Comparison of ENCODE assay signal across 11 mouse cellular contexts in the genomic region with DNA sequence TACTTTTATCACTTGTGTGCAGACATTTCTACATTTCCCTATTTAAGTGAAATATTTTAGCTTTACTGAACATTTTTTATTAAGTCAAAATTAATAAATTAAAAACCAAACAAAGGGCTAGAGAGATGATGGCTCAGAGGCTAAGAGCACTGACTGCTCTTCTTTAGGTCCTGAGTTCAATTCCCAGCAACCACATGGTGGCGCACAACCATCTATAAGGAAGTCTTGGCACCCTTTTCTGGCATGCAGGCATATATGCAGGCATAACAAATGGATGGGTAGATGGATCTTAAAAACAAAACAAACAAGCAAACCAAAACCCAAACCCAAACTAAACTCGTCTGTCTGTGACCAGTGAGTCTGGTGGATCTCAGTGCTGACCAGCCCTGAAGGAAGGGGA. TPM values are rescaled to one million over a fixed set of nuclear protein-coding genes. Genes with fewer than 3 reads are reported as not detected.
DNase-seq lines count a peak whose midpoint lies in the region; ATAC-seq and TF ChIP-seq lines count a peak whose summit lies in the region.
"Had no signal": no experiment of that assay in that cellular context is flagged by ENCODE, and none has a peak within 500 bp of the region (broad histone marks: within the 10 kb centered on the region; RNA-seq: fewer than 3 reads in every experiment).

No protein-coding gene starts in this region.

- H3K4me1 ChIP-seq in kidney, postnatal 0 days (replicated peaks; ENCODE audit: insufficient read depth, low read length), result no peaks in the 10 kb centered on the region
- H3K4me1 ChIP-seq in kidney, adult 2 months (ENCODE audit: control insufficient read depth, insufficient read depth, low read length), result no peaks in the 10 kb centered on the region; the same call in 1 of the 2 replicates
- H3K4me1 ChIP-seq: hindbrain, embryonic 12.5 days had no signal

- DNase-seq in cerebellum, postnatal 10 days, result peak; percentile 60 to 67
- DNase-seq in cerebellum, postnatal 4 days (ENCODE audit: low spot score in 2 of 2), result no peak
- DNase-seq in kidney, postnatal 0 days (ENCODE audit: low spot score), result no peak
- DNase-seq in kidney, adult 2 months, result no peak
- peak; percentile 30 for DNase-seq in right cerebral cortex, postnatal 4 days
- no peak for DNase-seq in right cerebral cortex, adult 18-20 months
- no peak for DNase-seq in adrenal gland, postnatal 25 days
- no peak for DNase-seq in heart, postnatal 25 days (ENCODE audit: low spot score)
- DNase-seq: gastrocnemius, postnatal 14 days had no signal

- TF ChIP-seq CTCF in kidney, postnatal 0 days (IDR thresholded peaks at IDR 0.05; ENCODE audit: low read depth), result peak; percentile 60
- TF ChIP-seq CTCF in kidney, adult 2 months (conservative IDR thresholded peaks at IDR 0.05; ENCODE audit: insufficient read depth, insufficient read length, low read depth, low read length), result no peak

- intact Hi-C loops in heart, postnatal 25 days (cut with DNase I), result loop anchor here (5.0 kb wide), 3 partner anchors 45 to 850 kb away; partner anchors contain the start of gene Sap30

- H3K4me2 ChIP-seq in kidney, postnatal 0 days (ENCODE audit: low read length), result no peak overlapping the region
- H3K4me2 ChIP-seq: embryonic facial prominence, embryonic 15.5 days; hindbrain, embryonic 12.5 days had no signal

- no peak overlapping the region for H3K27ac ChIP-seq in kidney, postnatal 0 days
- no peak overlapping the region for H3K27ac ChIP-seq in kidney, adult 2 months (ENCODE audit: insufficient read depth, low read depth, low read length)
- H3K27ac ChIP-seq: embryonic facial prominence, embryonic 15.5 days; hindbrain, embryonic 12.5 days had no signal

- 69% methylated on average over 2 of the region's 2 CpGs for WGBS in kidney, postnatal 0 days
- 84% methylated on average over 2 of the region's 2 CpGs for WGBS in kidney, adult 2 months

- H3K9me3 ChIP-seq in kidney, postnatal 0 days (replicated peaks; ENCODE audit: low read length), result no peaks in the 10 kb centered on the region
- H3K9me3 ChIP-seq: embryonic facial prominence, embryonic 15.5 days; hindbrain, embryonic 12.5 days had no signal

- no peak overlapping the region for H3K4me3 ChIP-seq in kidney, postnatal 0 days (replicated peaks; ENCODE audit: low read depth, low read length)
- H3K4me3 ChIP-seq in kidney, adult 2 months (ENCODE audit: insufficient read depth, low read depth, low read length), result no peak overlapping the region
- H3K4me3 ChIP-seq: embryonic facial prominence, embryonic 15.5 days; hindbrain, embryonic 12.5 days had no signal

- H3K36me3 ChIP-seq in kidney, postnatal 0 days (ENCODE audit: insufficient read depth, low read length), result 0 out of 2 replicates have a peak, but pooled peaks cover 7% of the 10 kb centered on the region
- H3K36me3 ChIP-seq in kidney, adult 2 months (ENCODE audit: control insufficient read depth, insufficient read depth, low read length), result peaks cover 2% of the 10 kb centered on the region

- H3K27me3 ChIP-seq in kidney, postnatal 0 days (ENCODE audit: insufficient read depth, low read length), result no peaks in the 10 kb centered on the region
- no peaks in the 10 kb centered on the region for H3K27me3 ChIP-seq in kidney, adult 2 months (replicated peaks; ENCODE audit: control insufficient read depth, insufficient read depth, low read length)
- H3K27me3 ChIP-seq: embryonic facial prominence, embryonic 15.5 days; hindbrain, embryonic 12.5 days had no signal

- TF ChIP-seq POLR2A in kidney, adult 2 months (IDR thresholded peaks at IDR 0.05; ENCODE audit: low read depth, low read length), result no peak

- H3K9ac ChIP-seq in kidney, postnatal 0 days (ENCODE audit: low read depth, low read length), result no peak overlapping the region
- H3K9ac ChIP-seq: embryonic facial prominence, embryonic 15.5 days; hindbrain, embryonic 12.5 days had no signal

- no peak for ATAC-seq in kidney, postnatal 0 days (replicated peaks; ENCODE audit: low FRiP score, low read depth)

RNA-seq across cellular contexts. Expression of gene Hmgb2, which starts 20.5 kb away (rescaled TPM):
- polyA plus RNA-seq in kidney, postnatal 0 days (2015; fragmentation: Nextera tagmentation; extraction: Ambion mirVana), result 307 and 357 TPM in 2 replicates
- 4.2 and 6.8 TPM in 2 replicates for polyA plus RNA-seq in kidney, adult 2 months (2012; rRNA removed)
- 28.0 and 35.7 TPM in 2 replicates for total RNA-seq in adrenal gland, postnatal 25 days (2021)
- total RNA-seq in heart, postnatal 25 days (2021), result 10 to 100 TPM; 18.2 to 19.2 TPM

RNA-seq across cellular contexts. Expression of gene Sap30, which starts 44.6 kb away (rescaled TPM):
- polyA plus RNA-seq in kidney, postnatal 0 days (2015; fragmentation: Nextera tagmentation; extraction: Ambion mirVana), result 25.8 and 35.4 TPM in 2 replicates
- 26.6 and 35.1 TPM in 2 replicates for polyA plus RNA-seq in kidney, adult 2 months (2012; rRNA removed)
- 12.4 and 15.1 TPM in 2 replicates for total RNA-seq in adrenal gland, postnatal 25 days (2021)
- total RNA-seq in heart, postnatal 25 days (2021), result 10 to 100 TPM; 13.9 to 16.1 TPM

Comparison
In these comparisons a context has a peak if more than half of its experiments do, and no peak if none do; other contexts are left out.
1. DNase-seq: peak in cerebellum, postnatal 10 days (2 of 2) and right cerebral cortex, postnatal 4 days (single experiment); none in cerebellum, postnatal 4 days (0 of 2), kidney, postnatal 0 days (single experiment), kidney, adult 2 months (single experiment), right cerebral cortex, adult 18-20 months (single experiment), adrenal gland, postnatal 25 days (single experiment) and heart, postnatal 25 days (single experiment).